Mouse (Mus musculus): ENCODE results near the gene Usp31.

GRCm38 (mm10) chr7:121734171-121734831 is 27.2 kb upstream of the Usp31 start, which contains the start of gene Scnn1g:
- TF ChIP-seq CTCF (conservative IDR thresholded peaks at IDR 0.05 in 1 of 2, IDR thresholded peaks at IDR 0.05 in 1 of 2; ENCODE audit: low read depth in 2 of 2, low read length in 2 of 2) = peak; percentile 35 to 100; a peak in 3 of 4 replicates
- peak; percentile 49; the same call in 1 of the 2 replicates for TF ChIP-seq TCF12 (IDR thresholded peaks at IDR 0.05; ENCODE audit: low read depth, low read length)
- no peak for TF ChIP-seq BHLHE40 (IDR thresholded peaks at IDR 0.05; ENCODE audit: low read depth, low read length)
- TF ChIP-seq MAX (IDR thresholded peaks at IDR 0.05; ENCODE audit: low read length) = peak; percentile 37; the same call in 1 of the 2 replicates
- no peak for TF ChIP-seq UBTF (IDR thresholded peaks at IDR 0.05; ENCODE audit: low read depth, low read length)
- TF ChIP-seq POLR2A (IDR thresholded peaks at IDR 0.05; ENCODE audit: low read depth, low read length) = no peak
- TF ChIP-seq ZMIZ1 (IDR thresholded peaks at IDR 0.05; ENCODE audit: low read depth, low read length) = no peak
- no peak for TF ChIP-seq POLR2AphosphoS2 (IDR thresholded peaks at IDR 0.05; ENCODE audit: low read depth, low read length)
- no peak; the same call in 1 of the 2 replicates for TF ChIP-seq MEF2A (IDR thresholded peaks at IDR 0.05; ENCODE audit: borderline replicate concordance, low read depth, low read length)
- no peak for TF ChIP-seq EP300 (IDR thresholded peaks at IDR 0.05; ENCODE audit: low read length)
- no peak for TF ChIP-seq E2F4 (IDR thresholded peaks at IDR 0.05; ENCODE audit: insufficient replicate concordance, low read depth, low read length)

Measured in CH12.LX (cell line).